Comparison of ENCODE assay signal across 8 mouse cellular contexts in the genomic region with DNA sequence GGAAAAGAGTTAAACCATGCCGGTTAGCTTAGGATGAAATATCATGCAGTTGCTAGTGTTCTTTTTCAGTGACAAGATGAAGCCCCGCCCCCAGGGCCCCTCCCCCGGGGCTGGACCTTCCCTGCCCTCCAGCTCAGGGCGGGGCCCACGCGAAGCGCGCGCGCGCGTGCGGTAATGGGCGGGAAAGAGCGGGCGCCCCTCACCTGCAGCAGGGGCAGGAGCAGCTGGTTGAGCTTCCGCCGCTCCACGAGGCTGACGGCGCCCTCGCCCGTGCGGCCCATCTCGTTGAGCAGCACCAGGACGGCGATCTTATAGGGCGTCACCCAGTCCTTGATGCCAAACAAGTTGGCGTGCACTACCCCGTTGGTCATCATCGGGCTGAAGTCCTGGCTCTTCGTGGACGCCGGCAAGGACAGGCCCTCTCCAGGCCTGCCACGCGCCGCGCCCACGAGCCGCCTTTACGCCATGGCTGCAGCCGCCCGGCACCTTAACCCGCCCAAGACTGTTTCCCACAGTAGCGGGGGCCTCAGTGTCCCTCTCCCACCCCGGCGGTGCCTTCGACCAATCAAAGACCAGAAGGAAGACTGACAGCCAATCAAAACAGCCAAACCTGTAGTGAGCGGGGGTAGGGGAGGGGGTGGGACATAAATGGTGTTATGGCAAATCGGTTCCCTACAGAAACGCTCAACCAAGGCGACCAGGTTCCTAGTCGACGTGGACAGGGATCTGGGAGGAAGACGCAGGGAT. TPM values are rescaled to one million over a fixed set of nuclear protein-coding genes. Genes with fewer than 3 reads are reported as not detected.
DNase-seq lines count a peak whose midpoint lies in the region; ATAC-seq and TF ChIP-seq lines count a peak whose summit lies in the region.

A gene (minus strand): TSS at position 563 of the 747 bp plus-strand sequence.

- H3K9me3 ChIP-seq in ES-Bruce4 (replicated peaks; ENCODE audit: control insufficient read depth, insufficient read depth, low read length, poor library complexity, severe bottlenecking), result no peaks in the 10 kb centered on the region
- H3K9me3 ChIP-seq in forebrain, embryonic 13.5 days (replicated peaks), result no peaks in the 10 kb centered on the region
- no peaks in the 10 kb centered on the region for H3K9me3 ChIP-seq in liver, postnatal 0 days (ENCODE audit: low read length)
- H3K9me3 ChIP-seq in neural tube, embryonic 14.5 days (ENCODE audit: control insufficient read depth, low read length), result no peaks in the 10 kb centered on the region

- peak; percentile 100 for ATAC-seq in cerebellum, adult (ENCODE audit: insufficient number of reproducible peaks, low FRiP score, low TSS enrichment)
- ATAC-seq in forebrain, embryonic 13.5 days, result peak; percentile 100
- ATAC-seq in liver, postnatal 0 days, result peak; percentile 99
- peak; percentile 99 for ATAC-seq in neural tube, embryonic 14.5 days (ENCODE audit: low read depth)

- H3K4me3 ChIP-seq in ES-Bruce4 (ENCODE audit: low read depth, low read length), result peak within 1 kb of the TSS; percentile 80
- peak within 1 kb of the TSS; percentile 78 for H3K4me3 ChIP-seq in forebrain, embryonic 13.5 days
- H3K4me3 ChIP-seq in liver, postnatal 0 days (ENCODE audit: low read depth, low read length), result peak within 1 kb of the TSS; percentile 72
- H3K4me3 ChIP-seq in neural tube, embryonic 14.5 days (ENCODE audit: low read depth, low read length), result peak within 1 kb of the TSS; percentile 76

- peak within 1 kb of the TSS; percentile 64 for H3K4me2 ChIP-seq in forebrain, embryonic 13.5 days
- peak within 1 kb of the TSS; percentile 67 for H3K4me2 ChIP-seq in liver, postnatal 0 days (ENCODE audit: low read depth, low read length)
- H3K4me2 ChIP-seq in neural tube, embryonic 14.5 days (ENCODE audit: low read depth, low read length), result peak within 1 kb of the TSS; percentile 54

- no peak for TF ChIP-seq POLR2A in ES-Bruce4 (IDR thresholded peaks at IDR 0.05; ENCODE audit: insufficient read depth, low read length)

- H3K36me3 ChIP-seq in ES-Bruce4 (ENCODE audit: control insufficient read depth, insufficient read depth, low read length, poor library complexity, severe bottlenecking), result peaks cover 27% of the 10 kb centered on the region
- H3K36me3 ChIP-seq in forebrain, embryonic 13.5 days (ENCODE audit: poor library complexity, severe bottlenecking), result peaks cover 33% of the 10 kb centered on the region
- peaks cover 32% of the 10 kb centered on the region for H3K36me3 ChIP-seq in liver, postnatal 0 days (replicated peaks; ENCODE audit: insufficient read depth, low read length)
- H3K36me3 ChIP-seq in neural tube, embryonic 14.5 days (ENCODE audit: control insufficient read depth, insufficient read depth, low read length), result peaks cover 26% of the 10 kb centered on the region

- peaks cover 2% of the 10 kb centered on the region for H3K4me1 ChIP-seq in ES-Bruce4 (ENCODE audit: control insufficient read depth, insufficient read depth, low read length)
- H3K4me1 ChIP-seq in forebrain, embryonic 13.5 days, result peaks cover 13% of the 10 kb centered on the region
- H3K4me1 ChIP-seq in liver, postnatal 0 days (ENCODE audit: insufficient read depth), result peaks cover 6% of the 10 kb centered on the region; the same call in 1 of the 2 replicates
- H3K4me1 ChIP-seq in neural tube, embryonic 14.5 days (ENCODE audit: control insufficient read depth, insufficient read depth, low read length), result peaks cover 10% of the 10 kb centered on the region; the same call in 1 of the 2 replicates

- under 1% methylated on average over 55 of the region's 55 CpGs for WGBS in forebrain, embryonic 13.5 days
- WGBS in large intestine, adult 2 months, result under 1% methylated on average over 55 of the region's 55 CpGs
- 2% methylated on average over 48 of the region's 55 CpGs for WGBS in liver, postnatal 0 days (ENCODE audit: insufficient replicate concordance)
- WGBS in neural tube, embryonic 14.5 days, result under 1% methylated on average over 55 of the region's 55 CpGs

- no peaks in the 10 kb centered on the region for H3K27me3 ChIP-seq in ES-Bruce4 (ENCODE audit: control insufficient read depth, insufficient read depth, low read length, poor library complexity, severe bottlenecking)
- no peaks in the 10 kb centered on the region for H3K27me3 ChIP-seq in forebrain, embryonic 13.5 days
- H3K27me3 ChIP-seq in liver, postnatal 0 days (ENCODE audit: insufficient read depth, low read length), result no peaks in the 10 kb centered on the region
- no peaks in the 10 kb centered on the region for H3K27me3 ChIP-seq in neural tube, embryonic 14.5 days (ENCODE audit: control insufficient read depth, insufficient read depth, low read length)

- H3K9ac ChIP-seq in ES-Bruce4 (ENCODE audit: low read depth, poor library complexity, severe bottlenecking), result peak within 1 kb of the TSS; percentile 58
- H3K9ac ChIP-seq in forebrain, embryonic 13.5 days, result peak within 1 kb of the TSS; percentile 80
- peak within 1 kb of the TSS; percentile 78 for H3K9ac ChIP-seq in liver, postnatal 0 days (replicated peaks)
- peak within 1 kb of the TSS; percentile 83 for H3K9ac ChIP-seq in neural tube, embryonic 14.5 days (replicated peaks; ENCODE audit: low read depth, low read length)

- intact Hi-C loops in heart, postnatal 10 days (cut with DNase I), result loop anchor here (2.0 kb wide), 1 partner anchor 30 kb away; a partner anchor contains a TSS

- peak; percentile 95 to 96 for DNase-seq in heart, postnatal 10 days
- peak; percentile 98 for DNase-seq in large intestine, adult 2 months (ENCODE audit: low read depth, low spot score)
- peak; percentile 95 for DNase-seq in liver, postnatal 0 days
- DNase-seq in testis, postnatal 10 days (ENCODE audit: low spot score), result peak; percentile 95

- peak; percentile 37; the same call in 1 of the 2 replicates for TF ChIP-seq EP300 in ES-Bruce4 (IDR thresholded peaks at IDR 0.05; ENCODE audit: insufficient read depth, low read depth, low read length)
- peak; percentile 29; the same call in 1 of the 2 replicates for TF ChIP-seq EP300 in liver, postnatal 0 days (IDR thresholded peaks at IDR 0.05; ENCODE audit: low read depth)

- peak within 1 kb of the TSS; percentile 45; the same call in 1 of the 2 replicates for H3K27ac ChIP-seq in ES-Bruce4 (ENCODE audit: insufficient read depth, low read length)
- peak within 1 kb of the TSS; percentile 92 for H3K27ac ChIP-seq in forebrain, embryonic 13.5 days
- H3K27ac ChIP-seq in liver, postnatal 0 days (ENCODE audit: low read depth), result peak within 1 kb of the TSS; percentile 91
- peak within 1 kb of the TSS; percentile 96 for H3K27ac ChIP-seq in neural tube, embryonic 14.5 days (ENCODE audit: low read depth, low read length)

- TF ChIP-seq CTCF in ES-Bruce4 (IDR thresholded peaks at IDR 0.05; ENCODE audit: low read depth, low read length), result no peak
- no peak for TF ChIP-seq CTCF in liver, postnatal 0 days (IDR thresholded peaks at IDR 0.05; ENCODE audit: low read depth)

RNA-seq across cellular contexts. Expression of the gene that starts here (rescaled TPM):
- 344 and 397 TPM in 2 replicates for polyA plus RNA-seq in ES-Bruce4 (2011; ENCODE audit: insufficient read depth, insufficient read length, low read depth, missing spikeins)
- polyA plus RNA-seq in forebrain, embryonic 13.5 days (2015; fragmentation: Nextera tagmentation; extraction: Ambion mirVana), result 552 and 565 TPM in 2 replicates
- 100 to 1,000 TPM; 215 to 217 TPM for total RNA-seq in heart, postnatal 10 days (2021)
- polyA plus RNA-seq in large intestine, adult 2 months (2012; rRNA removed), result 183 and 186 TPM in 2 replicates
- 103 and 117 TPM in 2 replicates for polyA plus RNA-seq in liver, postnatal 0 days (2015; fragmentation: Nextera tagmentation; extraction: Ambion mirVana)
- 488 and 511 TPM in 2 replicates for polyA plus RNA-seq in neural tube, embryonic 14.5 days (2014; fragmentation: Nextera tagmentation; extraction: Ambion mirVana)

Comparison
In these comparisons a context has a peak if more than half of its experiments do, and no peak if none do; other contexts are left out.
1. Peak in every context shown above with its lines: DNase-seq, ATAC-seq, H3K4me3 ChIP-seq and H3K27ac ChIP-seq.
2. H3K27ac ChIP-seq: peak in every context shown above with its lines; median percentile 96 in neural tube, embryonic 14.5 days; 92 in forebrain, embryonic 13.5 days; 91 in liver, postnatal 0 days; 45 in ES-Bruce4.